Mouse (Mus musculus): ENCODE measurements around the gene Sod2.
"Not testable (repeated sequence)": the region's sequence is repeated elsewhere in the genome, so short reads cannot be mapped to it uniquely, and the experiment has no call there.

The Sod2 gene

GRCm38 (mm10) chr17:13009887-13010286, 3.2 kb downstream of the Sod2 start:
- peak; percentile 29 to 41 for DNase-seq (ENCODE audit: low spot score in 2 of 2)

GRCm38 (mm10) chr17:13013316-13013715, 6.7 kb downstream of the Sod2 start:
- no peak for DNase-seq (ENCODE audit: low spot score in 2 of 2)

- not testable (repeated sequence) for DNase-seq (ENCODE audit: low spot score in 2 of 2)
Observed at GRCm38 (mm10) chr17:13036627-13037192, 30.1 kb downstream of the Sod2 start.

GRCm38 (mm10) chr17:13043846-13044673, 37.4 kb downstream of the Sod2 start:
- peak; percentile 39 to 40 for DNase-seq (ENCODE audit: low spot score in 2 of 2)

- DNase-seq (ENCODE audit: low spot score in 2 of 2), result not testable (repeated sequence)
Observed at GRCm38 (mm10) chr17:13052124-13052813, 45.6 kb downstream of the Sod2 start, which contains the start of gene Gpr31b. Gene Gpr31b (minus strand): TSS chr17:13052296.

- not testable (repeated sequence) for DNase-seq (ENCODE audit: low spot score in 2 of 2)
Observed at GRCm38 (mm10) chr17:13060804-13061203, 54.2 kb downstream of the Sod2 start, which contains the start of gene Tcp10b. Gene Tcp10b (plus strand): TSS chr17:13061104.

- not testable (repeated sequence) for DNase-seq (ENCODE audit: low spot score in 2 of 2)
Observed at GRCm38 (mm10) chr17:13062882-13063281, 56.2 kb downstream of the Sod2 start.

- not testable (repeated sequence) for DNase-seq (ENCODE audit: low spot score in 2 of 2)
Observed at GRCm38 (mm10) chr17:13067864-13068385, 61.3 kb downstream of the Sod2 start.

- not testable (repeated sequence) for DNase-seq (ENCODE audit: low spot score in 2 of 2)
Observed at GRCm38 (mm10) chr17:13069227-13069626, 62.6 kb downstream of the Sod2 start.
